Mouse (Mus musculus): ENCODE measurements at regions not wholly inside any gene's neighbourhood (a gene's known extent, or its start where the extent isn't known, plus 50 kb on each side); places are given as distances from the start of the nearest gene placed in this dataset.

GRCm38 (mm10) chr4:142473284-142473683 lies 234.1 kb upstream of the Kazn start:
- DNase-seq (ENCODE audit: low spot score): no peak

DNA sequence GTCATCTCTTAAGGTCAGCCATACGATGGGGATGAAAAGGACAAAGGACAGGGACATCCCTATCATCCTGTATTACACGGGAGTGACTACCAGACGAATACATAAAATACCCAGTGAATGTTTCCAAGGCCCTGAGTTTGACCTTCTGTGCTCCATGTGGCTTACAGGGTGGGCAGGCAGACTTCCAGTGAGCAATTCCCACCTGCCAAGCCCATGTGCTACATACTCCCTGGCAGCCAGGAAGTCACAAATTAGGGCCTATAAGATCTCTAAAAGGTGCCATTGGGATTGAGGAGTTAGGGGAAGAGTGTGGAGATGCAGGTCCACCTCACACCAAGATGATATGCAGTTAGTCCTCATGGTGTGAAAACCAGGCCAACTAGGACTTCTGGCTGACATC lies 233.1 kb upstream of the Kazn start:
- no peak for DNase-seq (ENCODE audit: low spot score)

- DNase-seq (ENCODE audit: low spot score): no peak
Observed at GRCm38 (mm10) chr4:142470784-142471183, 231.6 kb upstream of the Kazn start.

DNA sequence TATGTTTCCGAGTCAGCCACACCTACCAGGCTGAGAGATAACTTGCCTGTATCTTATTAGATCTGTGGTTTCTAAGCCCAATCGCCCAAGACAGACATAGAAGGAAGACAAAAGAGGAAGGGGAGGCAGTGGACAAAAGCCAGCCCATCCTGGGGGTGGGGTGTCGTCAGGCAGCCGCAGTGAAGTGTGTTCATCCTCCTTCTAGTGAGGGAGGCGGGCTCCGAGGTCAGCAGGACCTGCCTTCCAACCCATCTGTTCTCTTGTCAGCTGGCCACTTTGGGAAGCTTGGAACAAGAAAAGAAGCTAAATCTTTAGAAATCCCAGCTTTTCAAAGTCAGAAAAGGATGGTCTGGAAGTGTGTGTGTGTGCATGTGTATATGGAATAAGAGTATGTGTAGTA lies 228.7 kb upstream of the Kazn start:
- DNase-seq (ENCODE audit: low spot score): no peak

- DNase-seq (ENCODE audit: low spot score): no peak
Observed at GRCm38 (mm10) chr4:142465226-142465625, 226.0 kb upstream of the Kazn start.

DNA sequence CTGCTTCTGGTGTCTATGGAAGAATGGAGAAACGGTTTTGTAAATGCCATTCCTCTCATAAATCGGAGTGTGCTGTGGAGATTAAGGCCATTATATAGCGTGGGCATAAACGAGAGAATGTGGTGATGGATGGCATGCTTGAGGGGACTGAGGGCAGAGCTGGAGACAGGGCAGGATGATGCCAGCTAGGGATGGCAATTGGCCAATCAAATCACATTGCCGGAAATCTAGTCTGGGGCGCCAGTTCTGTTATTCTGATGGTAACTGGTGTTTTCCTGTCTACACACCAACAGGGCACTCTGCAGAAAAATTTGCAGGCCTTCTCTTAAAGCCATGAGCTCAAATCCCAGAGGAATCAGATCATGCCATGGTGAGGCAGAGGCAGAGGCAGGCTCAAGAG lies 224.9 kb upstream of the Kazn start:
- DNase-seq (ENCODE audit: low spot score): no peak

DNA sequence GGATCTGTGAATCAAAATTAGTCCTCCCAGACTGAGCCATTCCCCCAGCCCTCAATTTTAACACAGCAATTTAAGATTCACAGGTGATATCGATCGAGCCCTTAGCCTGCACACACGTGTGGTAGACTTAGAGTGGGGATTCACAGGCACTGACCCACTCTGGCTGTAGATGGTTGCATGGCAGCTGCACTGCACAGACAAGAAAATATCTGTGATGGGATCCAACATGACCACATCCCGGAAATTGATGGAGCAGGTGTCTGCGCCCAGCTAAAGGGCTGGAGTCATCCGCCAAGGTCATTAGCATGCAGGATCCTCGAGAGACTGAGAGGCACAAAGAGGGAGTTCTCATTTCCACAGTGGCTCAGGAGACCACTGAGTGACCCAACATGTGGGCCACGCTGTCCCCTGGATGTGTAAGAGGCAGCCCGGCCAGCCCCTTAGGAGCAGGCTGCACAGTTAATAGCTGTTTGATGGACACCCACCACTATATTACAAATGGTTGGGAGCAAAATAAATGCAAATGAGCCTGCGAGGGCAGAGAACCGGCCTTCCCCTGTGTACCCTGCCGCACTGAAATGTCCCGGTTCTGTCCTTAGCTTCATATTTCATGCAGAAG lies 221.4 kb upstream of the Kazn start:
- no peak for DNase-seq (ENCODE audit: low spot score)

DNA sequence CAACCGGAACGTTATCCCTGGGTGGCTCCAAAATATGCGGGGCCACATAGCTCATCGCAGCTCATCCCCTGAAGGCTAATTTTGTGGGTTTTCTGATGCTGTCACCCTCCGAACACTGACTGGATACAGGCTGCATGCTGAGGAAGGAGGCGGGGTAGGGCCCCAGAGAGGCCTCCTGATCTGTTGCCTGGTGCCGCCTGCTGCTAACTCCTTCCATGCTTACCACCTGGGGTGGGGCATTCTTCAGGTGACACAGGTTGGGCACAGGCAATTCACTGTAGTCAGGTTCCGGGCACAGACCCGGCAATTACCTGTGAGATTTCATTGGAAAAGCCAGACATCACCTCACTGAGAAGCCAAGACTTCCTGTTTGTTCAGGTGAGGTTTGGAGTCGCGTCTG lies 213.4 kb upstream of the Kazn start:
- no peak for DNase-seq (ENCODE audit: low spot score)

- no peak for DNase-seq (ENCODE audit: low spot score)
Observed at GRCm38 (mm10) chr4:142450884-142451283, 211.7 kb upstream of the Kazn start.

DNA sequence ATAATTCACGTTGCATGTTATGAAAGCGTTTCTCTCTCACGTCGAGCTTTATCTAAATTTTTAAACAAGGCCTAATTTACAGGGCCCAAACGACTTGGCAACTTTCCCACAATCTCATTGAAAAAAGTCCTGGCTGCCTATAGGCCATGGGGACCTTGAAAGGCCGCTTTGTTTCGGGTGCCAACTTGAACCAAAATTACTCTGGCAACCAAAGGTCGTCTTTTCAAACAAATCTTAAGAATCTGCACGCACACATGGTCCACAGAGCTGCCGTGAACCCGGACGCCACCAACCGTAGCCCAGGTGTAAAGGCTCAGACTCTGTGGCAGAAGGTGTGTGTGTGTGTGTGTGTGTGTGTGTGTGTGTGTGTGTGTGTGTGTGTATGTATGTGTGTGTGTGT lies 210.5 kb upstream of the Kazn start:
- no peak for DNase-seq (ENCODE audit: low spot score)

- no peak for DNase-seq (ENCODE audit: low spot score)
Observed at GRCm38 (mm10) chr4:142449198-142449702, 210.0 kb upstream of the Kazn start.

GRCm38 (mm10) chr4:142447529-142447928 lies 208.3 kb upstream of the Kazn start:
- DNase-seq (ENCODE audit: low spot score): no peak

DNA sequence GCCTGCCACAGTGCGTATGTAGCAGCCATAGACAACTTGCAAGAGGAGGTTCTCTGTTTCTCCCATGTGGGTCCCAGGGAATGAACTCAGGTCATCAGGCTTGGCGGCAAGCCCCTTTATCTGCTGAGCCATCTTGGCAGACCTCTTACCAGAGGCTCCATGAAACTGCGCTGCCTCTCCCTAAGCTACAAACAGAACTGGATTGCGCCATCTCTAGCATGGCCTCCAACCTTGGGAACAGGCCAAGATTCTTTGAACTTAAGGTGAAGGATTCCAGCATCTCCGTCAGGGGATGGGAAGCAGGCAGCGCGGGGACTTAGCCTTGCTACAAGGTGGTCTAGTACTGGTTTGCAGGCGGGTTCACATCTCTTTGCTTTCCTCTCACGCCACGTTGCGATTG lies 201.8 kb upstream of the Kazn start:
- no peak for DNase-seq (ENCODE audit: low spot score)

GRCm38 (mm10) chr4:142439450-142440183 lies 200.4 kb upstream of the Kazn start:
- DNase-seq (ENCODE audit: low spot score): no peak

DNA sequence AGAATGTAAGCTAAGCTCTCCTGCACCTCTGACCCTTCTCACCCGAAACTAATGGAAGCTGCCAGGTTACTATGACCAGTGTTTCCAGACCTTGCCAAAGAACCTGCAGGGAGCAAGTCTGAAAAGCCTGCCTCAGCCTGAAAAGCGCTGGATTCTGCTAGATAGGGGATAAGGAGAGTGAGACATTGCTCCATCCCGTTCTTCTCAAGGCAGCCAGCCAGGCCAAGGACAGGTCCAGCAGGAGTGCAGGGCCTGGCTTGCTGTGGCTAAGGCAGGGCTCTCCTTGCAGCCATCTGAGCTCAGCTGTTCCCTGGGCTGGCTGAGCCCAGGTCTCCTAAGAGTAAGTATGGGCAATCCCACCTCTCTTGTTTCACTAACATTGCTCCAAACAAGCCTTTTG lies 185.4 kb upstream of the Kazn start:
- no peak for DNase-seq (ENCODE audit: low spot score)

GRCm38 (mm10) chr4:142420427-142420826 lies 181.2 kb upstream of the Kazn start:
- DNase-seq (ENCODE audit: low spot score): no peak

GRCm38 (mm10) chr4:142414874-142415273 lies 175.7 kb upstream of the Kazn start:
- no peak for DNase-seq (ENCODE audit: low spot score)

DNA sequence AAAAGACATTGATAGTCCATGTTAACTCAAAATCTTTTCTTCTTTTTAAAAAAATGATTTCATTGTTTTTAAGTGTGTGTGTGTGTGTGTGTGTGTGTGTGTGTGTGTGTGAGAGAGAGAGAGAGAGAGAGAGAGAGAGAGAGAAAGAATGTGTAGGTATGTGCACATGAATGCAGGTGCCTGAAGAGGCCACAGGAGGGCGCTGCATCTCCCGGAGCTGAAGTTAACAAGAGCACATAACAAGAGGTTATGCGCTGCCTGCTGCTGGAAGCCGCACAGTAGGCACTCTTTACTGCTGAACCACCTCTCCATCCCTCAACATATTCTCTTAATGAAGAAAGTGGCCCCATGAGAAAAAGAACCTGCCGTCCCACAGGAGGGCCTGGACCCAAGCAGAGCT lies 172.6 kb upstream of the Kazn start:
- DNase-seq (ENCODE audit: low spot score): no peak

GRCm38 (mm10) chr4:142410596-142411573 lies 171.7 kb upstream of the Kazn start:
- no peak for DNase-seq (ENCODE audit: low spot score)

GRCm38 (mm10) chr4:142397858-142398257 lies 158.7 kb upstream of the Kazn start:
- DNase-seq (ENCODE audit: low spot score): no peak

DNA sequence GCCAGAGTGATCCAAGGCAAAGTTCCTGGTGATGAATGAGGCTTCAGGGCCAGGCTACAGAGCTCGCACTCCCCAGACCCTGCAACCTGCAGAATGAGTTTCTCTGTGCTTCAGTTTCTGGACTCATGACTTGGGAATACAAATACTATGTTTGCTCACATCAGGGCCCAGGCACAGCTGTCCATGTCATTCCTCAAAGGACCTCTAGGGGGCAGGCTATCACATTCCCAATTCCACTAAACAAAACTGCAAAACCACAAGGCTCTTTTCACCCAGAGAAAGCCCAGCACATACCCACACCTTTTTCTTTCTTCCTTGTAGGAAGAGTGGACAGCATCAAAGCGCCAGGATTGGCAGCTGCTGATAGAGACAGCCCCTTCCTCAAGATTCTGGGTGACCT lies 153.7 kb upstream of the Kazn start:
- no peak for DNase-seq (ENCODE audit: low spot score)

Data from thymus, postnatal 0 days (tissue).